Mouse (Mus musculus): ENCODE measurements around the gene Galnt14. TPM values are rescaled to one million over a fixed set of nuclear protein-coding genes. Genes with fewer than 3 reads are reported as not detected.

Gene Galnt14
- polyA plus RNA-seq (2015; fragmentation: Nextera tagmentation; extraction: Ambion mirVana): 3.9 and 5.3 TPM in 2 replicates

GRCm38 (mm10) chr17:73710042-73710911, at the start of gene Galnt14:
Gene Galnt14, minus strand, starts transcription at chr17:73710453.
- Histone ChIP-seq H3K4me2 (peak within 1 kb of the TSS; percentile 93), H3K4me3 (peak within 1 kb of the TSS; percentile 58), H3K36me3 (no peaks in the 10 kb centered on the region), H3K4me1 (peaks cover 22% of the 10 kb centered on the region), H3K9ac (peak within 1 kb of the TSS; percentile 72), H3K9me3 (no peaks in the 10 kb centered on the region), H3K27ac (no peak within 1 kb of the TSS), H3K27me3 (peaks cover 65% of the 10 kb centered on the region)
- under 1% methylated on average over 68 of the region's 75 CpGs for WGBS
- peak; percentile 49 for ATAC-seq (ENCODE audit: insufficient number of reproducible peaks, insufficient read depth, low FRiP score, low TSS enrichment, low read depth)

- no peak overlapping the region for H3K9ac ChIP-seq
- 0 out of 2 replicates have a peak, but pooled peaks cover 3% of the 10 kb centered on the region for H3K27me3 ChIP-seq
- H3K4me1 ChIP-seq: no peaks in the 10 kb centered on the region
- H3K36me3 ChIP-seq: no peaks in the 10 kb centered on the region
- 8% methylated on average over 6 of the region's 6 CpGs for WGBS
- H3K9me3 ChIP-seq: no peaks in the 10 kb centered on the region
- no peak overlapping the region for H3K4me2 ChIP-seq
- no peak for ATAC-seq (ENCODE audit: insufficient number of reproducible peaks, insufficient read depth, low FRiP score, low TSS enrichment, low read depth)
- H3K27ac ChIP-seq: no peak overlapping the region
- no peak overlapping the region for H3K4me3 ChIP-seq
These were observed 33.5 kb upstream of the Galnt14 start for GRCm38 (mm10) chr17:73743681-73744311.

GRCm38 (mm10) chr17:73723885-73724682, 13.8 kb upstream of the Galnt14 start:
- Histone ChIP-seq H3K9ac (no peak overlapping the region), H3K4me2 (no peak overlapping the region), H3K27ac (no peak overlapping the region), H3K9me3 (no peaks in the 10 kb centered on the region), H3K36me3 (no peaks in the 10 kb centered on the region), H3K27me3 (peaks cover 11% of the 10 kb centered on the region), H3K4me1 (no peaks in the 10 kb centered on the region), H3K4me3 (no peak overlapping the region)
- WGBS: 63% methylated on average over 8 of the region's 8 CpGs
- ATAC-seq (ENCODE audit: insufficient number of reproducible peaks, insufficient read depth, low FRiP score, low TSS enrichment, low read depth): no peak

GRCm38 (mm10) chr17:73719021-73719748, 8.9 kb upstream of the Galnt14 start:
- peaks cover 10% of the 10 kb centered on the region for H3K27me3 ChIP-seq
- H3K36me3 ChIP-seq: no peaks in the 10 kb centered on the region
- H3K9me3 ChIP-seq: no peaks in the 10 kb centered on the region
- no peak overlapping the region for H3K4me3 ChIP-seq
- H3K9ac ChIP-seq: no peak overlapping the region
- H3K4me2 ChIP-seq: no peak overlapping the region
- H3K4me1 ChIP-seq: no peaks in the 10 kb centered on the region
- no peak overlapping the region for H3K27ac ChIP-seq
- 76% methylated on average over 2 of the region's 2 CpGs for WGBS
- ATAC-seq (ENCODE audit: insufficient number of reproducible peaks, insufficient read depth, low FRiP score, low TSS enrichment, low read depth): no peak

GRCm38 (mm10) chr17:73716684-73717083, 6.4 kb upstream of the Galnt14 start:
- WGBS: 70% methylated on average over 3 of the region's 3 CpGs

GRCm38 (mm10) chr17:73714440-73715221, 4.4 kb upstream of the Galnt14 start:
- peaks cover 13% of the 10 kb centered on the region for H3K4me1 ChIP-seq
- no peaks in the 10 kb centered on the region for H3K36me3 ChIP-seq
- H3K27ac ChIP-seq: no peak overlapping the region
- no peak overlapping the region for H3K4me2 ChIP-seq
- H3K9ac ChIP-seq: no peak overlapping the region
- ATAC-seq (ENCODE audit: insufficient number of reproducible peaks, insufficient read depth, low FRiP score, low TSS enrichment, low read depth): no peak
- no peaks in the 10 kb centered on the region for H3K9me3 ChIP-seq
- peaks cover 47% of the 10 kb centered on the region for H3K27me3 ChIP-seq
- 81% methylated on average over 8 of the region's 8 CpGs for WGBS
- H3K4me3 ChIP-seq: no peak overlapping the region

More at GRCm38 (mm10) chr17:73716684-73717083, 6.4 kb upstream of the Galnt14 start:
- Histone ChIP-seq H3K36me3 (no peaks in the 10 kb centered on the region), H3K4me2 (no peak overlapping the region), H3K4me1 (peaks cover 5% of the 10 kb centered on the region; the same call in 1 of the 2 replicates), H3K27ac (no peak overlapping the region), H3K9ac (no peak overlapping the region), H3K4me3 (no peak overlapping the region), H3K9me3 (no peaks in the 10 kb centered on the region), H3K27me3 (peaks cover 26% of the 10 kb centered on the region)
- no peak for ATAC-seq (ENCODE audit: insufficient number of reproducible peaks, insufficient read depth, low FRiP score, low TSS enrichment, low read depth)

- WGBS: 42% methylated on average over 11 of the region's 11 CpGs
- H3K27me3 ChIP-seq: peaks cover 59% of the 10 kb centered on the region
These were observed 3.1 kb upstream of the Galnt14 start for GRCm38 (mm10) chr17:73713347-73713746.

GRCm38 (mm10) chr17:73711919-73712318, 1.7 kb upstream of the Galnt14 start:
- Histone ChIP-seq H3K9me3 (no peaks in the 10 kb centered on the region), H3K4me3 (no peak overlapping the region), H3K4me2 (no peak overlapping the region), H3K36me3 (no peaks in the 10 kb centered on the region), H3K27ac (no peak overlapping the region), H3K4me1 (peaks cover 22% of the 10 kb centered on the region), H3K9ac (no peak overlapping the region), H3K27me3 (peaks cover 66% of the 10 kb centered on the region)
- 73% methylated on average over 15 of the region's 15 CpGs for WGBS
- no peak for ATAC-seq (ENCODE audit: insufficient number of reproducible peaks, insufficient read depth, low FRiP score, low TSS enrichment, low read depth)

More at GRCm38 (mm10) chr17:73713347-73713746, 3.1 kb upstream of the Galnt14 start:
- Histone ChIP-seq H3K4me1 (peaks cover 22% of the 10 kb centered on the region), H3K9me3 (no peaks in the 10 kb centered on the region), H3K27ac (no peak overlapping the region), H3K9ac (no peak overlapping the region), H3K36me3 (no peaks in the 10 kb centered on the region), H3K4me3 (no peak overlapping the region), H3K4me2 (no peak overlapping the region)
- ATAC-seq (ENCODE audit: insufficient number of reproducible peaks, insufficient read depth, low FRiP score, low TSS enrichment, low read depth): no peak

- H3K9me3 ChIP-seq: no peaks in the 10 kb centered on the region
- peak overlapping the region; percentile 72 for H3K9ac ChIP-seq
- H3K4me2 ChIP-seq: peak overlapping the region; percentile 93
- no peak overlapping the region for H3K27ac ChIP-seq
- ATAC-seq (ENCODE audit: insufficient number of reproducible peaks, insufficient read depth, low FRiP score, low TSS enrichment, low read depth): no peak; the same call in 1 of the 2 replicates
- H3K27me3 ChIP-seq: peaks cover 62% of the 10 kb centered on the region
- peaks cover 22% of the 10 kb centered on the region for H3K4me1 ChIP-seq
- H3K36me3 ChIP-seq: no peaks in the 10 kb centered on the region
- H3K4me3 ChIP-seq: peak overlapping the region; percentile 58
- WGBS: 3% methylated on average over 43 of the region's 43 CpGs
These were observed 867 bp downstream of the Galnt14 start for GRCm38 (mm10) chr17:73709131-73710041.
